Comparison of ENCODE assay signal across 8 mouse cellular contexts in genomic region chr1:96872361-96872693, GRCm38 (mm10). TPM values are rescaled to one million over a fixed set of nuclear protein-coding genes. Genes with fewer than 3 reads are reported as not detected.
DNase-seq lines count a peak whose midpoint lies in the region; ATAC-seq lines count a peak whose summit lies in the region.
"Had no signal": no experiment of that assay in that cellular context is flagged by ENCODE, and none has a peak within 500 bp of the region (broad histone marks: within the 10 kb centered on the region; RNA-seq: fewer than 3 reads in every experiment).

No protein-coding gene starts in this region.

- 3% methylated on average over 10 of the region's 10 CpGs for WGBS in lung, embryonic 16.5 days
- 3% methylated on average over 10 of the region's 10 CpGs for WGBS in forebrain, embryonic 12.5 days
- WGBS in limb, embryonic 10.5 days, result 5% methylated on average over 10 of the region's 10 CpGs
- 4% methylated on average over 10 of the region's 10 CpGs for WGBS in neural tube, embryonic 15.5 days

- H3K27me3 ChIP-seq in lung, embryonic 16.5 days (ENCODE audit: control insufficient read depth, insufficient read depth, low read depth, low read length), result no peaks in the 10 kb centered on the region
- H3K27me3 ChIP-seq in forebrain, embryonic 12.5 days, result peaks cover 8% of the 10 kb centered on the region; the same call in 1 of the 2 replicates
- peaks cover 33% of the 10 kb centered on the region for H3K27me3 ChIP-seq in limb, embryonic 10.5 days (ENCODE audit: low read depth, poor library complexity, severe bottlenecking)
- H3K27me3 ChIP-seq in neural tube, embryonic 15.5 days (replicated peaks), result no peaks in the 10 kb centered on the region

- peak overlapping the region; percentile 77 for H3K4me2 ChIP-seq in lung, embryonic 16.5 days (ENCODE audit: low read depth, low read length)
- peak overlapping the region; percentile 95 for H3K4me2 ChIP-seq in forebrain, embryonic 12.5 days
- peak overlapping the region; percentile 92 for H3K4me2 ChIP-seq in neural tube, embryonic 15.5 days

- no peak for DNase-seq in lung, postnatal 36 days
- no peak for DNase-seq in limb, embryonic 10.5 days (ENCODE audit: low spot score)
- DNase-seq in MN1 (ENCODE audit: low spot score), result no peak
- DNase-seq in testis, postnatal 14 days (ENCODE audit: low spot score), result no peak

- no peaks in the 10 kb centered on the region for H3K36me3 ChIP-seq in lung, embryonic 16.5 days (ENCODE audit: control insufficient read depth, insufficient read depth, low read length)
- H3K36me3 ChIP-seq in forebrain, embryonic 12.5 days (replicated peaks), result no peaks in the 10 kb centered on the region
- no peaks in the 10 kb centered on the region for H3K36me3 ChIP-seq in limb, embryonic 10.5 days
- no peaks in the 10 kb centered on the region for H3K36me3 ChIP-seq in neural tube, embryonic 15.5 days

- H3K9ac ChIP-seq in lung, embryonic 16.5 days (ENCODE audit: low read length), result peak overlapping the region; percentile 59
- 0 out of 2 replicates have a peak overlapping the region, but pooled peaks have one; percentile 9 for H3K9ac ChIP-seq in forebrain, embryonic 12.5 days
- peak overlapping the region; percentile 66 for H3K9ac ChIP-seq in neural tube, embryonic 15.5 days (replicated peaks)

- H3K4me3 ChIP-seq in lung, embryonic 16.5 days (ENCODE audit: low read length), result peak overlapping the region; percentile 53
- H3K4me3 ChIP-seq in forebrain, embryonic 12.5 days (replicated peaks), result peak overlapping the region; percentile 48
- H3K4me3 ChIP-seq in limb, embryonic 10.5 days, result peak overlapping the region; percentile 57
- H3K4me3 ChIP-seq in neural tube, embryonic 15.5 days (replicated peaks), result peak overlapping the region; percentile 66

- peaks cover 5% of the 10 kb centered on the region; the same call in 1 of the 2 replicates for H3K4me1 ChIP-seq in lung, embryonic 16.5 days (replicated peaks; ENCODE audit: control insufficient read depth, insufficient read depth, low read length)
- peaks cover 6% of the 10 kb centered on the region for H3K4me1 ChIP-seq in forebrain, embryonic 12.5 days
- peaks cover 10% of the 10 kb centered on the region for H3K4me1 ChIP-seq in limb, embryonic 10.5 days
- H3K4me1 ChIP-seq in neural tube, embryonic 15.5 days, result peaks cover 13% of the 10 kb centered on the region

- no peak for ATAC-seq in lung, embryonic 16.5 days (ENCODE audit: low read depth)
- no peak for ATAC-seq in forebrain, embryonic 12.5 days (ENCODE audit: low FRiP score)
- ATAC-seq in neural tube, embryonic 15.5 days (ENCODE audit: low FRiP score), result no peak

- no peaks in the 10 kb centered on the region for H3K9me3 ChIP-seq in lung, embryonic 16.5 days (ENCODE audit: control insufficient read depth, low read length)
- no peaks in the 10 kb centered on the region for H3K9me3 ChIP-seq in forebrain, embryonic 12.5 days
- H3K9me3 ChIP-seq in limb, embryonic 10.5 days (replicated peaks), result no peaks in the 10 kb centered on the region
- no peaks in the 10 kb centered on the region for H3K9me3 ChIP-seq in neural tube, embryonic 15.5 days (replicated peaks)

- no peak overlapping the region for H3K27ac ChIP-seq in lung, embryonic 16.5 days (ENCODE audit: low read length)
- no peak overlapping the region for H3K27ac ChIP-seq in forebrain, embryonic 12.5 days
- no peak overlapping the region for H3K27ac ChIP-seq in limb, embryonic 10.5 days
- no peak overlapping the region for H3K27ac ChIP-seq in neural tube, embryonic 15.5 days (replicated peaks)
- H3K27ac ChIP-seq: macrophage had no signal

RNA-seq across cellular contexts. Expression of gene Slco4c1, which starts 0.4 kb away (rescaled TPM):
- polyA plus RNA-seq in lung, embryonic 16.5 days (2015; fragmentation: Nextera tagmentation; extraction: Ambion mirVana), result 10.6 and 12.2 TPM in 2 replicates
- 0.29 and 0.36 TPM in 2 replicates for polyA plus RNA-seq in forebrain, embryonic 12.5 days (2016; fragmentation: Nextera tagmentation; extraction: Ambion mirVana)
- polyA plus RNA-seq in limb, embryonic 10.5 days (2016; fragmentation: Nextera tagmentation; extraction: Ambion mirVana), result not detected in 2 replicates
- polyA plus RNA-seq in neural tube, embryonic 15.5 days (2015; fragmentation: Nextera tagmentation; extraction: Ambion mirVana), result 1.0 and 1.2 TPM in 2 replicates

Comparison
In these comparisons a context has a peak if more than half of its experiments do, and no peak if none do; other contexts are left out.
1. H3K9ac ChIP-seq: peak in every context shown above with its lines; median percentile 66 in neural tube, embryonic 15.5 days; 59 in lung, embryonic 16.5 days; 9 in forebrain, embryonic 12.5 days.